Mouse (Mus musculus) MEL (cell line): ENCODE measurements around the gene Fscn2. TPM values are rescaled to one million over a fixed set of nuclear protein-coding genes. Genes with fewer than 3 reads are reported as not detected.

Experiments
- DNase-seq: peaks from one replicate; pipeline ENCODE4 v3.0.0; 2011; ENCODE audit warnings: low read depth, low spot score
- H3K27ac ChIP-seq: 2 replicates; pipeline ENCODE4 v1.5.1; 2012; ENCODE audit warnings: low read depth, mild to moderate bottlenecking, control low read depth, low read length, moderate library complexity; ENCODE audit not compliant: control insufficient read depth
- H3K27me3 ChIP-seq, 2 experiments: fragments of 150-350 bp in 1 of 2; sonication (generic) in 1 of 2; 2 replicates each; pipeline ENCODE4 v1.6.1; 2012; ENCODE audit warnings: low read length in 2 of 2, mild to moderate bottlenecking in 2 of 2, improper control_type of control experiment in 1 of 2, moderate library complexity in 1 of 2; ENCODE audit not compliant: insufficient read depth in 2 of 2, control insufficient read depth in 1 of 2
- H3K36me3 ChIP-seq, 2 experiments: 2 replicates each; pipeline ENCODE4 v1.6.1; 2012 to 2014; ENCODE audit warnings: low read length in 2 of 2, improper control_type of control experiment in 1 of 2, inconsistent platforms in 1 of 2, mild to moderate bottlenecking in 1 of 2; ENCODE audit not compliant: insufficient read depth in 2 of 2, control insufficient read depth in 1 of 2
- H3K4me1 ChIP-seq, 2 experiments: fragments of 150-350 bp in 1 of 2; sonication (generic) in 1 of 2; 2 replicates each; pipeline ENCODE4 v1.6.1; 2012; ENCODE audit warnings: low read length in 2 of 2, improper control_type of control experiment in 1 of 2, mild to moderate bottlenecking in 1 of 2; ENCODE audit not compliant: insufficient read depth in 2 of 2, control insufficient read depth in 1 of 2
- H3K4me3 ChIP-seq, 2 experiments: fragments of 150-350 bp in 1 of 2; sonication (generic) in 1 of 2; 2 replicates each; pipeline ENCODE4 v1.5.1; 2012; ENCODE audit warnings: low read depth in 2 of 2, low read length in 2 of 2, mild to moderate bottlenecking in 2 of 2, moderate library complexity in 2 of 2, control low read depth in 1 of 2, improper control_type of control experiment in 1 of 2; ENCODE audit not compliant: control insufficient read depth in 1 of 2, insufficient read depth in 1 of 2
- H3K79me2 ChIP-seq: 2 replicates; pipeline ENCODE4 v1.6.1; 2012; ENCODE audit warnings: mild to moderate bottlenecking, low read length, moderate library complexity; ENCODE audit not compliant: control insufficient read depth, poor library complexity, insufficient read depth
- H3K9ac ChIP-seq: 2 replicates; pipeline ENCODE4 v1.6.1; 2012; ENCODE audit warnings: low read depth, mild to moderate bottlenecking, control low read depth, low read length, moderate library complexity; ENCODE audit not compliant: control insufficient read depth, poor library complexity, severe bottlenecking
- H3K9me3 ChIP-seq: fragments of 150-350 bp; sonication (generic); replicated peaks from 2 replicates; pipeline ENCODE4 v1.6.1; 2012; ENCODE audit warnings: mild to moderate bottlenecking, low read length, improper control_type of control experiment, moderate library complexity; ENCODE audit not compliant: insufficient read depth
- BHLHE40 ChIP-seq: IDR thresholded peaks from 2 replicates; pipeline ENCODE4 v1.6.1; 2012; ENCODE audit warnings: low read depth, mild to moderate bottlenecking, inconsistent platforms, low read length, improper control_type of control experiment, borderline replicate concordance
- ELF1 ChIP-seq: IDR thresholded peaks from 2 replicates; pipeline ENCODE4 v1.6.1; 2014; ENCODE audit warnings: low read depth, mild to moderate bottlenecking, inconsistent platforms, low read length, improper control_type of control experiment, moderate library complexity
- ETS1 ChIP-seq: IDR thresholded peaks from 2 replicates; pipeline ENCODE4 v1.6.1; 2012; ENCODE audit warnings: low read depth, mild to moderate bottlenecking, inconsistent platforms, low read length, improper control_type of control experiment, moderate library complexity
- GABPA ChIP-seq: IDR thresholded peaks from 2 replicates; pipeline ENCODE4 v1.6.1; 2012; ENCODE audit warnings: low read depth, mild to moderate bottlenecking, inconsistent platforms, low read length, improper control_type of control experiment, moderate library complexity
- GATA1 ChIP-seq: IDR thresholded peaks from 2 replicates; pipeline ENCODE4 v1.6.1; 2011; ENCODE audit warnings: low read depth, low read length, improper control_type of control experiment
- HCFC1 ChIP-seq: IDR thresholded peaks from 2 replicates; pipeline ENCODE4 v1.6.1; 2012; ENCODE audit warnings: low read depth, mild to moderate bottlenecking, inconsistent platforms, low read length, improper control_type of control experiment, moderate library complexity
- KAT2A ChIP-seq: conservative IDR thresholded peaks from 2 replicates; pipeline ENCODE4 v1.6.1; 2012; ENCODE audit warnings: low read depth, low read length, improper control_type of control experiment, inconsistent platforms
- MAX ChIP-seq: IDR thresholded peaks from 2 replicates; pipeline ENCODE4 v1.6.1; 2011; ENCODE audit warnings: low read length, improper control_type of control experiment
- MAZ ChIP-seq: IDR thresholded peaks from 2 replicates; pipeline ENCODE4 v1.6.1; 2012; ENCODE audit warnings: low read depth, mild to moderate bottlenecking, inconsistent platforms, low read length, improper control_type of control experiment
- MEF2A ChIP-seq: IDR thresholded peaks from 2 replicates; pipeline ENCODE4 v1.6.1; 2014; ENCODE audit warnings: low read depth, mild to moderate bottlenecking, inconsistent platforms, low read length, improper control_type of control experiment; ENCODE audit not compliant: poor library complexity, insufficient replicate concordance, severe bottlenecking; ENCODE audit errors: extremely low read depth
- MYC ChIP-seq: IDR thresholded peaks from 2 replicates; pipeline ENCODE4 v1.6.1; 2011; ENCODE audit warnings: low read depth, mild to moderate bottlenecking, low read length, improper control_type of control experiment, moderate library complexity
- NELFE ChIP-seq: IDR thresholded peaks from 2 replicates; pipeline ENCODE4 v1.6.1; 2011; ENCODE audit warnings: low read depth, low read length, improper control_type of control experiment
- NRF1 ChIP-seq: IDR thresholded peaks from 2 replicates; pipeline ENCODE4 v1.6.1; 2014; ENCODE audit warnings: low read depth, mild to moderate bottlenecking, inconsistent platforms, low read length, improper control_type of control experiment, moderate library complexity; ENCODE audit not compliant: poor library complexity, insufficient read depth, severe bottlenecking
- POLR2AphosphoS5 ChIP-seq: IDR thresholded peaks from 2 replicates; pipeline ENCODE4 v1.6.1; 2012; ENCODE audit warnings: low read depth, borderline replicate concordance, mild to moderate bottlenecking, inconsistent platforms, low read length, moderate library complexity, mixed read lengths
- UBTF ChIP-seq: IDR thresholded peaks from 2 replicates; pipeline ENCODE4 v1.6.1; 2012; ENCODE audit warnings: low read depth, mild to moderate bottlenecking, inconsistent platforms, low read length, improper control_type of control experiment, moderate library complexity, borderline replicate concordance; ENCODE audit not compliant: insufficient read depth
- USF1 ChIP-seq: IDR thresholded peaks from 2 replicates; pipeline ENCODE4 v1.6.1; 2014; ENCODE audit warnings: low read depth, mild to moderate bottlenecking, inconsistent platforms, low read length, improper control_type of control experiment, moderate library complexity
- USF2 ChIP-seq, 2 experiments: IDR thresholded peaks; 2 replicates each; pipeline ENCODE4 v1.6.1; 2011 to 2012; ENCODE audit warnings: improper control_type of control experiment in 2 of 2, low read length in 2 of 2, borderline replicate concordance in 1 of 2, inconsistent platforms in 1 of 2, low read depth in 1 of 2, mild to moderate bottlenecking in 1 of 2; ENCODE audit not compliant: insufficient read depth in 1 of 2
- polyA plus RNA-seq, 2 experiments: library from polyadenylated mRNA; stranded (reverse) in 1 of 2; unstranded in 1 of 2; fragments of >175 nt in 1 of 2; fragments of >200 nt in 1 of 2; gene quantifications; 2 replicates each; pipeline versions ENCODE4 v1.2.1 to v1.2.4; 2012; ENCODE audit warnings: low replicate concordance in 2 of 2, low read depth in 1 of 2; ENCODE audit not compliant: insufficient read length in 2 of 2, insufficient read depth in 1 of 2, missing spikeins in 1 of 2
- total RNA-seq: library from RNA; depleted of rRNA; stranded (reverse); fragments of 300-350 nt; gene quantifications from 2 replicates; pipeline ENCODE4 v1.2.3, GENCODE M21; 2012

The Fscn2 gene
- total and polyA plus RNA-seq, 3 experiments: 0.61 to 0.62 TPM; not detected in 1

DNA sequence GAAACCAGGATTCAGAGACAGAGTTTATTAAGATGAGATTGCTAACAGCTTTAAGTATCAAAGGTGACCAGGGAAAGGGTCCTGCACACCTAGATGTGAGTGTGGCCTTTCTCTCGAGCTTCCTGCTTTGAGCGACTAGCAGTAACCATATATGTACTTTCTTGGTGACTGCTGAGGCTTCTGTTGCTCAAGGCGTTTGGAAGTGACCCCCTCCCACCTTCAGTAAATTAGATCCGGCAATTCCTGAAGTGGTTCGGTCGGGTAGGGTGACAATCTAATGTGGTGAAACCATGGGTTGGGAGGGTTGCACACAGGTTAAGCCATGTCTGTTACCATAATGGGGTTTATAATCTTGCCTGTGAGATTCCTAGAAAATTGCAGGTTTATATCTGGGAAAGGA lies 49.3 kb upstream of the Fscn2 start:
- Histone ChIP-seq H3K4me3 (no peak overlapping the region), H3K79me2 (peaks cover 2% of the 10 kb centered on the region; the same call in 1 of the 2 replicates), H3K4me1 (peaks cover under 1 to 17% of the 10 kb centered on the region in 2 experiments; a peak in 3 of 4 replicates), H3K9me3 (no peaks in the 10 kb centered on the region), H3K27me3 (no peaks in the 10 kb centered on the region), H3K36me3 (peaks cover 0 to 7% of the 10 kb centered on the region in 2 experiments; a peak in 2 of 4 replicates), H3K27ac (no peak overlapping the region), H3K9ac (no peak overlapping the region)
- DNase-seq: no peak
- TF ChIP-seq ELF1: no peak
- TF ChIP-seq KAT2A: no peak
- TF ChIP-seq NRF1: no peak
- TF ChIP-seq GABPA: no peak
- TF ChIP-seq MAX: no peak
- no peak for TF ChIP-seq GATA1
- no peak for TF ChIP-seq HCFC1
- TF ChIP-seq UBTF: no peak

DNA sequence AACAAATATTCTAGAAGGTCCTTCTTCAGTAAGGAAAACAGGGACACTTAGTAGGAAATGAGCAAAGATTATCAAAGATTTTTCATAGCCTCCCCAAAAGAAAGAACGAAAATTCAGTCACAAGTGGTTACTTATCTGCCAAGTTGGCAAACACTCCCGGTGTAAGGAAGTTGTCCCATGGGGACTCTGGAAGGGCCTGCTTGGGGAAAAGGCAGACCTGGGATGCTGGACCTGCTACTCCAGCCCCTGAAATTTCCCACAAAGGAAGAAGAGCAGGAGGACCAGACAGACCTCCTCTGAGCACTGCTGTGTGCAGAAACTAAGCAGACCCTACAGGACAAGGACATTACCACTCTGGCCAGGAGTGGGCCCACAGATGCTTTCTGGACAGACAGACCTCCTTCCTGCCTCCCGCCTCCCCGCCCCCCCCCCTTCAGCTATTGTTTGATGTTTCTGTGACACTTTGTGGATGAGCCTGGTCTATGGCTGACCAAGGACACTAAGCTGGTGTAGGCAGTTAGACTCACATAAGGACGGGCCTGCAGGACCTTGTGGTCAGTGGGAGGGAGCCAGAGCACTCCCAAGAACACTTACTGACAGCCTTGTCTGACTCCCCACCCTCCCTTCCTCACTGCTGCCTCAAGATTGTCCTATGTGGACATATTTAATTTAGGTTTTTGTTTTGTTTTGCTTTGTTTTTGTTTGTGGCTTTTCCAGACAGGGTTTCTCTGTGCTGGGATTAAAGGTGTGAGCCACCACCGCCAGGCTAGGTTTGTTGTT lies 47.2 kb upstream of the Fscn2 start:
- peaks cover 2% of the 10 kb centered on the region; the same call in 1 of the 2 replicates for H3K79me2 ChIP-seq
- no peak for DNase-seq
- TF ChIP-seq BHLHE40 (no peak), GATA1 (no peak), ELF1 (no peak), USF2 (IDR thresholded peaks at IDR 0.05; ENCODE audit: borderline replicate concordance in 1 of 2, insufficient read depth in 1 of 2, low read depth in 1 of 2, low read length in 2 of 2) (no peak), USF1 (no peak), ETS1 (no peak), NELFE (no peak), MAZ (no peak), MYC (no peak), POLR2AphosphoS5 (no peak), MEF2A (no peak)

More for the DNA sequence above, 47.2 kb upstream of the Fscn2 start:
- Histone ChIP-seq H3K36me3 (peaks cover 0 to 10% of the 10 kb centered on the region in 2 experiments; a peak in 2 of 4 replicates), H3K9ac (no peak overlapping the region), H3K27me3 (no peaks in the 10 kb centered on the region), H3K27ac (no peak overlapping the region), H3K4me1 (peaks cover 2 to 17% of the 10 kb centered on the region in 2 experiments; a peak in 3 of 4 replicates), H3K4me3 (no peak overlapping the region), H3K9me3 (no peaks in the 10 kb centered on the region)
